Mouse (Mus musculus) kidney, embryonic 14.5 days (tissue): ENCODE data around the gene Iqcf3. TPM values are rescaled to one million over a fixed set of nuclear protein-coding genes. Genes with fewer than 3 reads are reported as not detected.

Experiments
- ATAC-seq: fragments of 200-750 bp; cut with Nextera tagmentation; 2 replicates; pipeline ENCODE4 v1.8.0; 2017; ENCODE audit warnings: moderate number of reproducible peaks, mild to moderate bottlenecking, moderate TSS enrichment, moderate library complexity; ENCODE audit not compliant: low FRiP score, low TSS enrichment
- H3K27ac ChIP-seq: fragments of 300-500 bp; sonication (generic); 2 replicates; pipeline ENCODE4 v1.5.1; 2014; ENCODE audit warnings: low read depth, mild to moderate bottlenecking, low read length, moderate library complexity, mixed read lengths
- H3K27me3 ChIP-seq: fragments of 300-500 bp; sonication (generic); 2 replicates; pipeline ENCODE4 v1.6.1; 2014; ENCODE audit warnings: mild to moderate bottlenecking, low read length; ENCODE audit not compliant: control insufficient read depth, insufficient read depth
- H3K36me3 ChIP-seq: fragments of 300-500 bp; sonication (generic); 2 replicates; pipeline ENCODE4 v1.6.1; 2014; ENCODE audit warnings: low read length, mixed read lengths; ENCODE audit not compliant: control insufficient read depth, insufficient read depth
- H3K4me1 ChIP-seq: fragments of 300-500 bp; sonication (generic); 2 replicates; pipeline ENCODE4 v1.6.1; 2014; ENCODE audit warnings: low read length, mixed read lengths; ENCODE audit not compliant: control insufficient read depth, insufficient read depth
- H3K4me2 ChIP-seq: fragments of 300-500 bp; sonication (generic); replicated peaks from 2 replicates; pipeline ENCODE4 v1.6.1; 2014; ENCODE audit warnings: low read depth, mild to moderate bottlenecking, low read length
- H3K4me3 ChIP-seq: fragments of 300-500 bp; sonication (generic); 2 replicates; pipeline ENCODE4 v1.5.1; 2014; ENCODE audit warnings: mild to moderate bottlenecking, low read length
- H3K9ac ChIP-seq: fragments of 300-500 bp; sonication (generic); 2 replicates; pipeline ENCODE4 v1.6.1; 2014; ENCODE audit warnings: low read depth, mild to moderate bottlenecking, low read length, moderate library complexity
- H3K9me3 ChIP-seq: fragments of 300-500 bp; sonication (generic); 2 replicates; pipeline ENCODE4 v1.6.1; 2016; ENCODE audit warnings: low read length; ENCODE audit not compliant: control insufficient read depth
- WGBS: fragments of 180-500 bp; shearing (Covaris S2); extraction: QIAGEN DNeasy Blood & Tissue Kit; methylation state at CpG from one replicate; pipeline ENCODE4 v1.1.7; 2014; 5-methylcytosine and 5-hydroxymethylcytosine counted together
- polyA plus RNA-seq: library from polyadenylated mRNA; unstranded; fragments of >200 nt; fragmentation: Nextera tagmentation; extraction: Ambion mirVana; gene quantifications from 2 replicates; pipeline ENCODE4 v1.2.1, GENCODE M21; 2014

Iqcf3 gene
- polyA plus RNA-seq, 1 experiment from 2014 or later = not detected

DNA sequence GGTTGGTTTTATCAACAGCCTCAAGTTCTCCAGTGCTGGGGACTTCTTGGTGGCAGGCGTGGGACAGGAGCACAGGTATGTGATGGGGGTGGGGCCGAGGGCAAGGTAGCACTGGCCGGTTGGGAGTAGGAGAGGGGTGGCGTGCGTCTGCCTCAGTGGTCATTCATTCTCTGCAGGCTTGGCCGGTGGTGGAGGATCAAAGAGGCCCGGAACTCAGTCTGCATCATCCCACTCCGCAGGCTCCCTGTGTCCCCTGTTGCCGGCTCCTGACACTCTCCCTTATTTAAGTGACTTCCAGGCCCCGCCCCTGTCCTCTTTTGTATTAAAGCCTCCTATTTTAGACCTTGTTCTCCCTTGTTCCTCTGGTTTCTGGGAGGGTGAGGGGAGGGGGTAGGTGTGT lies 76.4 kb downstream of the Iqcf3 start:
- 81% methylated on average over 10 of the region's 10 CpGs for WGBS
- peaks cover 54% of the 10 kb centered on the region for H3K36me3 ChIP-seq

GRCm38 (mm10) chr9:106483606-106484005 lies 77.8 kb downstream of the Iqcf3 start:
- H3K9me3 ChIP-seq = no peaks in the 10 kb centered on the region
- ATAC-seq = no peak
- H3K4me3 ChIP-seq = no peak overlapping the region
- no peaks in the 10 kb centered on the region for H3K27me3 ChIP-seq
- H3K27ac ChIP-seq = no peak overlapping the region
- H3K36me3 ChIP-seq = peaks cover 54% of the 10 kb centered on the region
- H3K4me1 ChIP-seq = no peaks in the 10 kb centered on the region
- WGBS = 92% methylated on average over 17 of the region's 17 CpGs
- H3K4me2 ChIP-seq = no peak overlapping the region
- no peak overlapping the region for H3K9ac ChIP-seq

More for the DNA sequence above, 76.4 kb downstream of the Iqcf3 start:
- no peaks in the 10 kb centered on the region for H3K27me3 ChIP-seq
- no peak overlapping the region for H3K4me3 ChIP-seq
- H3K4me2 ChIP-seq = no peak overlapping the region
- no peak for ATAC-seq
- no peak overlapping the region for H3K27ac ChIP-seq
- no peaks in the 10 kb centered on the region for H3K9me3 ChIP-seq
- no peaks in the 10 kb centered on the region for H3K4me1 ChIP-seq
- H3K9ac ChIP-seq = no peak overlapping the region

- 93% methylated on average over 10 of the region's 10 CpGs for WGBS
- H3K4me3 ChIP-seq = no peak overlapping the region
- H3K27me3 ChIP-seq = no peaks in the 10 kb centered on the region
- H3K4me1 ChIP-seq = peaks cover 4% of the 10 kb centered on the region
- no peak overlapping the region for H3K27ac ChIP-seq
- no peak overlapping the region for H3K4me2 ChIP-seq
- peaks cover 54% of the 10 kb centered on the region for H3K36me3 ChIP-seq
- H3K9me3 ChIP-seq = no peaks in the 10 kb centered on the region
- H3K9ac ChIP-seq = no peak overlapping the region
- ATAC-seq = no peak
Measured at GRCm38 (mm10) chr9:106483136-106483535, 78.3 kb downstream of the Iqcf3 start.

DNA sequence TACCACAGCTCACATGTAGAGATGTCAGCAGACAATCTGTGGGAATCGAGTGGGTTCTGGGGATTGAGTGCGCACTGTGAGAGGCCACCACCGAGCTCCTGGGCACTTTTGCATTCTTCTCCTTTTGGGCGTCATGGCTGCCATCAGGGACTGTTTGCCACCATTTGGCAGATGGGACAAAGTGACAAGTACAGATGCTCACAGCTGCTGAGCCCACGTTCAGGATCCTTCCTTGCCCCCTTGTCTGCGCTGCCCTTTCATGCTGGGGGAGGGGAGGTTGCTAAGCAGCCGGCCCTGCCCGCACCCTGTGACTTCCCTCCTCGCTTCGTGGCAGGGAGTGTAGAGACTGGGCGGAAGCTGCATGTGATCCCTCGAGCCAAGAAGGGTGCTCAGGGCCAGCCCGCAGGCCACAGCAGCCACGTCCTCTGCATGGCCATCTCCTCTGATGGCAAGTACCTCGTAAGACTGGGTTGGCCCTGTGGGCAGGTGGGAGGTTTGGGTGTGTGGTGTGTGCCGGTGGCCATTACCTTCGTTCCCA lies 78.8 kb downstream of the Iqcf3 start:
- H3K9ac ChIP-seq = no peak overlapping the region
- peaks cover 54% of the 10 kb centered on the region for H3K36me3 ChIP-seq

GRCm38 (mm10) chr9:106481676-106482075 lies 79.8 kb downstream of the Iqcf3 start:
- Histone ChIP-seq H3K4me2 (no peak overlapping the region), H3K27ac (no peak overlapping the region), H3K4me1 (peaks cover 9% of the 10 kb centered on the region), H3K36me3 (peaks cover 54% of the 10 kb centered on the region), H3K9me3 (no peaks in the 10 kb centered on the region), H3K9ac (no peak overlapping the region), H3K27me3 (no peaks in the 10 kb centered on the region), H3K4me3 (no peak overlapping the region)
- ATAC-seq = no peak
- 90% methylated on average over 13 of the region's 13 CpGs for WGBS

More for the DNA sequence above, 78.8 kb downstream of the Iqcf3 start:
- H3K27ac ChIP-seq = no peak overlapping the region
- no peak for ATAC-seq
- WGBS = 89% methylated on average over 17 of the region's 17 CpGs
- no peaks in the 10 kb centered on the region for H3K9me3 ChIP-seq
- no peak overlapping the region for H3K4me3 ChIP-seq
- peaks cover 9% of the 10 kb centered on the region for H3K4me1 ChIP-seq
- no peak overlapping the region for H3K4me2 ChIP-seq
- no peaks in the 10 kb centered on the region for H3K27me3 ChIP-seq

DNA sequence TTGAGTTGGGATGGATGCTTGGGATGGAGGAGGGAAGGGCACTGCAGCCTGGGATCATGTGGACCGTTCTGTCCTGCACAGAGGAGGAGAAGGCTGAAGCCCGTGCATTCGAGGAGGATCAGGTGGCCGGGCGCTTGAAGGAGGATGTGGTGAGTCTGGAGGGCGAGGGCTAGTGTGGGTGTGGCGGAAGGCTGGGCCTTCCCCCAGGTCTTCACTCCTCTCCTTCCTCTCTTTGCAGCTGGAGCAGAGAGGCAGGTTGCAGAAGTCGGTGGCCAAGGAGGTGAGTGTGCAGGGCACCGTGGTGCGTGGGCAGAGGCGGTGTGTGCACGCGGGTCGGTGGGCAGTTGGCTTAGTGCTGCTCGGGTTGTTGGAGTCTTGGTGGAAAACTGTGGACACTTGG lies 80.4 kb downstream of the Iqcf3 start:
- no peak overlapping the region for H3K4me3 ChIP-seq
- peaks cover 15% of the 10 kb centered on the region for H3K4me1 ChIP-seq
- no peaks in the 10 kb centered on the region for H3K27me3 ChIP-seq
- H3K27ac ChIP-seq = no peak overlapping the region
- H3K36me3 ChIP-seq = peaks cover 53% of the 10 kb centered on the region
- whole genome bisulfite sequencing = 90% methylated on average over 15 of the region's 15 CpGs
- H3K9ac ChIP-seq = no peak overlapping the region
- H3K4me2 ChIP-seq = no peak overlapping the region
- ATAC-seq = no peak
- H3K9me3 ChIP-seq = no peaks in the 10 kb centered on the region

GRCm38 (mm10) chr9:106480541-106480940 lies 80.9 kb downstream of the Iqcf3 start:
- no peaks in the 10 kb centered on the region for H3K27me3 ChIP-seq
- H3K4me1 ChIP-seq = peaks cover 19% of the 10 kb centered on the region
- 89% methylated on average over 7 of the region's 7 CpGs for WGBS
- no peak overlapping the region for H3K9ac ChIP-seq
- no peak overlapping the region for H3K4me2 ChIP-seq
- no peak overlapping the region for H3K4me3 ChIP-seq
- H3K27ac ChIP-seq = no peak overlapping the region
- peaks cover 48% of the 10 kb centered on the region for H3K36me3 ChIP-seq
- ATAC-seq = no peak
- H3K9me3 ChIP-seq = no peaks in the 10 kb centered on the region

DNA sequence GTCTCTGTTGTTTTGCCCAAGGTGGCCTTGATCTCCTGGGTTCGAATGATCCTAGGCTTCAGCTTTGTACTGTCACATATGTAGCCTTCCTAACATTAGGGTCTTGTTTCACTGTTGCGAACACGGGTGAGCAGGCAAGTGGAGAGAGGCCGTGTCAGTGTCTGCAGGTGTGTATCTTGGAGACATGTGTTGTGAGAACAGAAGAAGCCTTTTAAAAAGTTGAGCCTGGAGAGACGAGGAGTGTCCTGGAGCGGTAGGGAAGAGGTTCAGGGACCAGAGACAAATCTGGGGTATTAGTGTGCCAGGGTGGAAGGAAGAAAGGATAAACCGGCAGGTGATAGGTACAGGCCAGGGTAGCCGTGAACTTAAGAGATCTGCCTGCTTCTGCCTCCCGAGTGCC lies 83.3 kb downstream of the Iqcf3 start:
- ATAC-seq = no peak
- Histone ChIP-seq H3K27me3 (no peaks in the 10 kb centered on the region), H3K36me3 (peaks cover 25% of the 10 kb centered on the region), H3K4me2 (peak overlapping the region; percentile 79), H3K9me3 (no peaks in the 10 kb centered on the region), H3K4me3 (peak overlapping the region; percentile 70), H3K9ac (peak overlapping the region; percentile 74; the same call in 1 of the 2 replicates), H3K27ac (no peak overlapping the region), H3K4me1 (peaks cover 19% of the 10 kb centered on the region)
- WGBS = 74% methylated on average over 9 of the region's 9 CpGs

DNA sequence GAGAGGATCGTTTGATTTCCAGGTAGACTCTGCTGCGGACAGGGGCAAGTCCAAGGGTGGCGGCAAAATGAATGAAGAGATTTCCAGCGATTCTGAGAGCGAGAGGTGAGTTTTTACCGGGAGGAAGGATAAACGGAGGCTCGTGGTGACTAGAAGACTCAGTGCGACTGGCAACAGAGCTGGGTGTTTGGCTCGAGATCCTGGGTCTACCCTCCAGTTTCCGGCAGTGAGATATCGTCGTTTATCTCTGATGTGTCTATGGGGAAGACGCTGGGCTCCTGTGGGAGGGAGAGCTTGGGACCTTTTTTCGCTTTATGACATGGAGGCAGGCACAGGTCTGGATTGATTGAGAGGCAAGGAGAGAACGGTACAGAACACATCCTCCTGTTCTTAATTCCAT lies 83.8 kb downstream of the Iqcf3 start:
- Histone ChIP-seq H3K9me3 (no peaks in the 10 kb centered on the region), H3K9ac (peak overlapping the region; percentile 74), H3K4me3 (peak overlapping the region; percentile 70), H3K27me3 (no peaks in the 10 kb centered on the region), H3K27ac (no peak overlapping the region), H3K4me1 (peaks cover 19% of the 10 kb centered on the region), H3K36me3 (peaks cover 20% of the 10 kb centered on the region), H3K4me2 (peak overlapping the region; percentile 79)
- ATAC-seq = no peak
- 3% methylated on average over 16 of the region's 16 CpGs for WGBS
